Mouse (Mus musculus) yolk sac, embryonic 10.5 days (tissue): ENCODE data around the gene Vmn2r58.
"Not testable (repeated sequence)": the region's sequence is repeated elsewhere in the genome, so short reads cannot be mapped to it uniquely, and the experiment has no call there.

ENCODE experiments used
- DNase-seq: peaks from one replicate; pipeline ENCODE4 v3.0.0-alpha.2; 2017; ENCODE audit warnings: low spot score

Gene Vmn2r58

GRCm38 (mm10) chr7:41872612-41873011 lies at the start of gene Vmn2r58:
TSS of gene Vmn2r58 (minus strand) at chr7:41872712.
- DNase-seq: not testable (repeated sequence)
